Mouse (Mus musculus) forebrain, embryonic 13.5 days (tissue): ENCODE measurements around the gene Try10. TPM values are rescaled to one million over a fixed set of nuclear protein-coding genes. Genes with fewer than 3 reads are reported as not detected.
"Not testable (repeated sequence)": the region's sequence is repeated elsewhere in the genome, so short reads cannot be mapped to it uniquely, and the experiment has no call there.

ENCODE experiments used
- ATAC-seq: fragments of 200-750 bp; cut with Nextera tagmentation; 2 replicates; pipeline ENCODE4 v1.8.0; 2017
- H3K27ac ChIP-seq: fragments of 300-500 bp; sonication (generic); 2 replicates; pipeline ENCODE4 v1.5.1; 2015; ENCODE audit warnings: inconsistent platforms, mild to moderate bottlenecking, moderate library complexity
- H3K27me3 ChIP-seq: fragments of 300-500 bp; sonication (generic); 2 replicates; pipeline ENCODE4 v1.6.1; 2015; ENCODE audit warnings: mild to moderate bottlenecking, inconsistent platforms
- H3K36me3 ChIP-seq: fragments of 300-500 bp; sonication (generic); 2 replicates; pipeline ENCODE4 v1.6.1; 2015; ENCODE audit warnings: mild to moderate bottlenecking, inconsistent platforms; ENCODE audit not compliant: poor library complexity, severe bottlenecking
- H3K4me1 ChIP-seq: fragments of 300-500 bp; sonication (generic); 2 replicates; pipeline ENCODE4 v1.6.1; 2015; ENCODE audit warnings: inconsistent platforms
- H3K4me2 ChIP-seq: fragments of 300-500 bp; sonication (generic); 2 replicates; pipeline ENCODE4 v1.6.1; 2015; ENCODE audit warnings: inconsistent platforms, mild to moderate bottlenecking, moderate library complexity
- H3K4me3 ChIP-seq: fragments of 300-500 bp; sonication (generic); 2 replicates; pipeline ENCODE4 v1.5.1; 2015; ENCODE audit warnings: mild to moderate bottlenecking, inconsistent platforms
- H3K9ac ChIP-seq: fragments of 300-500 bp; sonication (generic); 2 replicates; pipeline ENCODE4 v1.6.1; 2015; ENCODE audit warnings: mild to moderate bottlenecking, inconsistent platforms
- H3K9me3 ChIP-seq: fragments of 300-500 bp; sonication (generic); replicated peaks from 2 replicates; pipeline ENCODE4 v1.6.1; 2016; ENCODE audit warnings: inconsistent platforms
- WGBS: fragments of 180-500 bp; shearing (Covaris S2); methylation state at CpG from one replicate; pipeline ENCODE4 v1.1.7; 2015; 5-methylcytosine and 5-hydroxymethylcytosine counted together
- polyA plus RNA-seq: library from polyadenylated mRNA; unstranded; fragments of >200 nt; fragmentation: Nextera tagmentation; extraction: Ambion mirVana; gene quantifications from 2 replicates; pipeline ENCODE4 v1.2.1, GENCODE M21; 2015

Gene Try10
- polyA plus RNA-seq: not detected in 2 replicates

GRCm38 (mm10) chr6:41353932-41354331 is at the start of gene Try10:
Try10 (plus strand) TSS chr6:41354105.
- Histone ChIP-seq H3K4me2 (no peak within 1 kb of the TSS), H3K4me3 (no peak within 1 kb of the TSS), H3K9me3 (no peaks in the 10 kb centered on the region), H3K36me3 (no peaks in the 10 kb centered on the region), H3K9ac (no peak within 1 kb of the TSS), H3K27ac (no peak within 1 kb of the TSS), H3K4me1 (no peaks in the 10 kb centered on the region), H3K27me3 (no peaks in the 10 kb centered on the region)
- WGBS: 84% methylated on average over 2 of the region's 2 CpGs
- ATAC-seq: no peak

- not testable (repeated sequence) for H3K36me3 ChIP-seq, ATAC-seq, H3K27me3 ChIP-seq, H3K27ac ChIP-seq, H3K9me3 ChIP-seq, H3K4me2 ChIP-seq, H3K9ac ChIP-seq, H3K4me3 ChIP-seq, H3K4me1 ChIP-seq
- 75% methylated on average over 3 of the region's 3 CpGs for WGBS
These were observed 37.2 kb upstream of the Try10 start, which contains the start of gene Try5 for GRCm38 (mm10) chr6:41316741-41317140. Try5 (minus strand) TSS chr6:41316841.

DNA sequence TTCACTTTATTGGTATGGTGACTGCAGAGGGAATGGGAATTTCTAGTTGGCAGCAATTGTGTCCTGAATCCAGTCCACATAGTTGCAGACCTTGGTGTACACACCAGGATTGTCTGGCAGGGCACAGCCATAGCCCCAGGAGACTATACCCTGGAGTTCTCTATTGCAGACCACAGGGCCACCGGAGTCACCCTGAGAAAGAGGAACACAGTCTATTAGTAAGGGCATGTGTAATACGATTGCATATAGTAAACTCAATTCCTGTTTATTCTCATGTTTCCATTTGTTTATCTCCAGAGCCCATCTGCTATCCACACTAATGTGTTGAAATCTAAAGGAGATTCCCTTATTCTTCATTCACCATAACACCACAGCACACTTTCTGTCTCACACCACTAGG is 19.9 kb downstream of the Try10 start:
- H3K9me3 ChIP-seq, H3K27me3 ChIP-seq, H3K4me3 ChIP-seq, H3K9ac ChIP-seq, ATAC-seq, H3K4me1 ChIP-seq, H3K27ac ChIP-seq, H3K36me3 ChIP-seq, H3K4me2 ChIP-seq: not testable (repeated sequence)
- WGBS: 86% methylated on average over 2 of the region's 2 CpGs

DNA sequence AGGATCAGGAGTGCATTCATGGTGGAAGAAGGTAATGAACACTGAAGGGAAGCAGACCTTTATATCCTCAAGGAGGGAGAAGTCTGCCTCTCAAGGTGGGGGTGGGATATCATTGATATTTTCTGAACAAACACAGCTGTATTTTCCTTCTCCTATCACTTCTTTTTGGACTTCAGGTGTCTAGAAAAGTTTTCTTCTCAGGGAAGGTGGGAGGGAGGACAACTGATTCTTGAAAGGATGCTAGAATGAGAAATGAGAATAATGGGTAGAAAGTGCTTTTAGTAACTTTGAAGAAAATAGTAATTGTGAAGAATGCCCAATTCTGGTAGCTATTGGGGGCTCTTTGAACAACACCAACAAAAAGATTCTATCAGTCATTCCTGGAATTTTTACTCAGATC is 23.7 kb downstream of the Try10 start, which contains the start of gene Prss3:
Prss3 (minus strand) TSS at position 101 of the 400 bp plus-strand sequence.
- not testable (repeated sequence) for H3K36me3 ChIP-seq, H3K9me3 ChIP-seq, H3K27me3 ChIP-seq, H3K4me3 ChIP-seq, ATAC-seq, H3K4me2 ChIP-seq, H3K9ac ChIP-seq, H3K4me1 ChIP-seq, H3K27ac ChIP-seq

DNA sequence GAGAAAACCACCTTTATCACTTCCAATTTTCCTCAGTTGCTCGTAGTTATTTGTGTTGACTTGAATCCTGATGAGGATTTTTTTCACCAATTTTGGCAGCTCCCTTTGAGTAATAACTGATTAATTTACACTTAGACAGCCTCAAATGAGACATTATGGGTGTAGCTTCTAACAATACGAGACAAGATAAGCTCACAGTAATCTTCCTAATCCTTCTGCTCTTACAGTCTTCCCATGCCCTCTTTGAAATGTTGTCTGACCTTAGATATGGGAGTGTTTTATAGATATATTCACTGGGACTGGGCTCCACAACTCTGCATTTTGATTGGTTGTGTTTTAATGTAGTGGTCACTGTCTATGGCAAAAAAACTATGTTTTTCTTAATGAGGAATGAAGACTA is 32.9 kb downstream of the Try10 start:
- no peak for ATAC-seq

DNA sequence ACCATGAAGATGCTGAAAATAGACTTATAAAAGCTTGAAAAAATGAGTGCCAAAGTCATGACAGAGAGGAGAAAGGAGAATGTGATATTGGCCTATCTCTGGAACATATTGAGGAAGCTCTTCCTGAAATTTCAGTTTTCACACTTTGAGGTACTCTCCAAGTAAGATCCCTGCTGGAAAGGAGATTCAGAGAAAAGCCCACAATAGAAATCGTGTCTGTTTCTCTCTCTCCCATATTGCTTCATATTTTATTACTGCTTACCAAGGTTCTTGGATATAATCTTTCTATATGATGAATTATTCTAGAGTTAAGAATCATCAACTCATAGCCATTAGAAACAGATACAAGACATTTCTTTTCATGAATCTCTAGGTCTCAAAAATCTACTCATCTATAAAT is 37.7 kb downstream of the Try10 start:
- WGBS: 80% methylated on average over 1 of the region's 1 CpGs
- ATAC-seq: not testable (repeated sequence)

More for the DNA sequence above, 32.9 kb downstream of the Try10 start:
- 76% methylated on average over 2 of the region's 2 CpGs for WGBS
- Histone ChIP-seq H3K36me3 (no peaks in the 10 kb centered on the region), H3K9ac (no peak overlapping the region), H3K4me3 (no peak overlapping the region), H3K4me1 (no peaks in the 10 kb centered on the region), H3K4me2 (no peak overlapping the region), H3K9me3 (no peaks in the 10 kb centered on the region), H3K27ac (no peak overlapping the region), H3K27me3 (no peaks in the 10 kb centered on the region)

DNA sequence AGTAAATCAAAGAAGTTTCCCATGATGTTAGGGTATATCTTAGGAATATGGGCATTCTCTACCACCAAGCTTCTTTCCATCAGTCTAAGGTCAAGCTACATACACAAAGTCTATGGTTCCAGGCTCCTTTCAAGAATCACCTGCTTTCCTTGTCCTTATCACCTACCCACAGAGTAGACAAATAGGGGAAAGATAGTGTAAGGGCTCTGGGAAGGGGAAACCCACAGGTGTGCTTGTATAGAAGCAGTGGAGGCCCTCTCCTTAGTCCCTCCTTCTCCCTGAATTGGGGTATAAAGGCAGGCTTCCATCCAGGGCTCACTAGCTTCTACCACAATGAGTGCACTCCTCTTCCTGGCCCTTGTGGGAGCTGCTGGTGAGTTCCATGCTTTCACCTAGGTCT is 38.2 kb downstream of the Try10 start, which contains the start of gene Gm5771:
Gm5771 (plus strand) TSS at position 301 of the 400 bp plus-strand sequence.
- not testable (repeated sequence) for H3K4me2 ChIP-seq, H3K9ac ChIP-seq, H3K36me3 ChIP-seq, ATAC-seq, H3K9me3 ChIP-seq, H3K4me3 ChIP-seq, H3K27me3 ChIP-seq, H3K4me1 ChIP-seq, H3K27ac ChIP-seq

More for the DNA sequence above, 37.7 kb downstream of the Try10 start:
- not testable (repeated sequence) for H3K9ac ChIP-seq, H3K27ac ChIP-seq, H3K4me2 ChIP-seq, H3K4me1 ChIP-seq, H3K9me3 ChIP-seq, H3K36me3 ChIP-seq, H3K4me3 ChIP-seq, H3K27me3 ChIP-seq

Other genes with a start within 250 kb of the Try10 start
- gene Try4, start 51.8 kb upstream of the Try10 start, polyA plus RNA-seq: not detected in 2 replicates
- gene Try5, start 37.3 kb upstream of the Try10 start, polyA plus RNA-seq: not detected in 2 replicates
- gene Prss3, start 23.6 kb downstream of the Try10 start, polyA plus RNA-seq: not detected in 2 replicates
- not detected in 2 replicates for gene Gm5771, start 38.3 kb downstream of the Try10 start, polyA plus RNA-seq
- not detected in 2 replicates for gene Gm10334, start 92.0 kb downstream of the Try10 start, polyA plus RNA-seq
- 0.34 TPM in 1 of 2 replicates, not detected in the other for gene Prss1, start 104.8 kb downstream of the Try10 start, polyA plus RNA-seq
- not detected in 2 replicates for gene Prss2, start 167.7 kb downstream of the Try10 start, polyA plus RNA-seq